Mouse (Mus musculus): ENCODE results near the gene Frmd4a.

Frmd4a gene

GRCm38 (mm10) chr2:4400771-4401596 is 383.5 kb downstream of the Frmd4a start:
- peak; percentile 97 for DNase-seq

GRCm38 (mm10) chr2:4401597-4402581 is 384.4 kb downstream of the Frmd4a start:
- DNase-seq = peak; percentile 93

GRCm38 (mm10) chr2:4406977-4407376 is 389.5 kb downstream of the Frmd4a start:
- peak; percentile 84 for DNase-seq

- DNase-seq = peak; percentile 92
Observed at GRCm38 (mm10) chr2:4409810-4410433, 392.4 kb downstream of the Frmd4a start.

GRCm38 (mm10) chr2:4412870-4413595 is 395.5 kb downstream of the Frmd4a start:
- DNase-seq = peak; percentile 91

- DNase-seq = no peak
Observed at GRCm38 (mm10) chr2:4413596-4414335, 396.2 kb downstream of the Frmd4a start.

- DNase-seq = no peak
Observed at GRCm38 (mm10) chr2:4420679-4421312, 403.3 kb downstream of the Frmd4a start.

- peak; percentile 95 for DNase-seq
Observed at GRCm38 (mm10) chr2:4421757-4422156, 404.2 kb downstream of the Frmd4a start.

GRCm38 (mm10) chr2:4423896-4424295 is 406.4 kb downstream of the Frmd4a start:
- DNase-seq = peak; percentile 88

- peak; percentile 89 for DNase-seq
Observed at GRCm38 (mm10) chr2:4428407-4428855, 410.9 kb downstream of the Frmd4a start.

- peak; percentile 84 for DNase-seq
Observed at GRCm38 (mm10) chr2:4433119-4433518, 415.6 kb downstream of the Frmd4a start.

- peak; percentile 96 for DNase-seq
Observed at GRCm38 (mm10) chr2:4435051-4435450, 417.5 kb downstream of the Frmd4a start.

- DNase-seq = peak; percentile 91
Observed at GRCm38 (mm10) chr2:4436361-4437231, 419.1 kb downstream of the Frmd4a start.

- peak; percentile 73 for DNase-seq
Observed at GRCm38 (mm10) chr2:4438739-4439138, 421.2 kb downstream of the Frmd4a start.

- DNase-seq = peak; percentile 79
Observed at GRCm38 (mm10) chr2:4439909-4440308, 422.4 kb downstream of the Frmd4a start.

- no peak for DNase-seq
Observed at GRCm38 (mm10) chr2:4441840-4442239, 424.3 kb downstream of the Frmd4a start.

- DNase-seq = peak; percentile 90
Observed at GRCm38 (mm10) chr2:4444740-4445139, 427.2 kb downstream of the Frmd4a start.

- DNase-seq = peak; percentile 98
Observed at GRCm38 (mm10) chr2:4445629-4446400, 428.3 kb downstream of the Frmd4a start.

- DNase-seq = peak; percentile 93
Observed at GRCm38 (mm10) chr2:4449860-4450480, 432.5 kb downstream of the Frmd4a start.

Measured in heart, adult 11 months (tissue).